Mouse (Mus musculus): ENCODE measurements around the gene Gm20388. TPM values are rescaled to one million over a fixed set of nuclear protein-coding genes. Genes with fewer than 3 reads are reported as not detected.

The Gm20388 gene
- total RNA-seq, 2 experiments from 2014 or later: 4.0 TPM; not detected in 1

DNA sequence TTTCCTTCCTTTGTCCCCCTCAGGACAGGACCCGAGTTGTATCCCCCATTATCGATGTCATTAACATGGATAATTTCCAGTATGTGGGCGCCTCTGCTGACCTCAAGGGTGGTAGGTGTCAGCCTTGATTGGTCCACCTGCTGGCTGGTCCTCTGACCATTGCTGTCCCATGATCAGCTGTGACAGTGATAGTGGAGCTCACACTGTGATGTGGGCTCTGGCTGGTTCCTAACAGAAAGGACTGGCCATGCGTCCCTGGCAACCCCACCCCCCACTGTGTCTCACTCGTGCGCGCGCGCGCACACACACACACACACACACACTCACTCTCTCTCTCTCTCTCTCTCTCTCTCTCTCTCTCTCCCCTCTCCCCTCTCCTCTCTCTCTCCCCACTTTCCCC, 4419.0 kb downstream of the Gm20388 start:
- no peak for DNase-seq

DNA sequence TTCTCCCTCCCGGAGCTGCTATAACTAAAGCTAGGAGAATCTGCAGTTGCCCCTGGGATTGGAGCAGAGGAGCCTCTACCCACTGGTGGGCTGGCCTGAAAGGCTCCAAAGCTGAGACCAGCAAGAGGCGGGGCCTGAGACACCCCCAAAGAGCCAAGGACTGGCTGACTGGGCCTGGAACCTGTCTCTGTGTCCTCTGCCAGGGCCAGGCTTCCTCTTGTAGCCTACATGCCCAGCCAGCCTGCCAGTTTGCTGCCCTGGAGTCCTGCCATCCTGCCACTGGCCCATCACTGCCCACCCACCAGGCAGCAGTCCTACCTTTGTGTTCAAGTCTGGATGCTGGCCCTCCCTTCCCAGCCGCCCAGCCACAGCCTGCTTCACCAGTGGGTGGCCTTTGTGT, 4419.8 kb downstream of the Gm20388 start:
- DNase-seq: peak in 1 of 2 experiments; percentile 21

DNA sequence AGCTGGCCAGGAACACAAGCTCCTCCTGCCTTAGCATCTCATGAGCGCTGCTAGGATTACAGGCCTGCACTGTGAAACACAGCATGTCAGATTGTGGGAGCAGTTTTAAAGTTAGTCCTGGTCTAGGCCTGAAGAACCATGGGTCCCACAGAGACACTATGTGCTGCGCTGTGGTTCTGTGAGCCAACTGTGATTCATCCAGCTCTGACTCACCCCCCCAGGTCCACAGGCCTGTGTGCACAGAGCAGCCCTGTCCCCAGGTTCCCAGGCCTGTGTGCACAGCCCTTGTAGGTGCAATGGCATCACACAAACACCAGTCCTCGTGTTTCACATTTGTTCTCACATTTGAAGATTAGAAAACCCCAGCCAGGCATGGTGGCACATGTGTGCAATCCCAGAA, 4420.5 kb downstream of the Gm20388 start:
- no peak for DNase-seq

DNA sequence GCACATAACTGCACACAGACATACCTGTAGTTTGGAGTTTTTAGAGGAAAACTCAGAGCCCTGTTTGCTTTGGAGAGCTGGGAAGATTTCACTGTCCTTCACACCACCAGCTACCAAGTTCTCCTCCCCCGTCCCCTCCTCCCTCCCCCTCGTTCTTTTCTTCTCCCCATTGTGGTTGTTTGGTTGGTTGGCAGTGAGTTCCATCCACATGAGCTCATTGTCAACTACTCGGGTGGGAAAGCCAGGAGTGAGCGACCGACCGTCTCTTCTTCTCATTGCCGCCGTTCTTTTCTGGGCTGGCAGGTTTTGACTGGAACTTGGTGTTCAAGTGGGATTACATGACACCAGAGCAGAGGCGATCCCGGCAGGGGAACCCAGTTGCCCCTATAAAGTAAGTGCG, 4421.1 kb downstream of the Gm20388 start:
- no peak for DNase-seq

DNA sequence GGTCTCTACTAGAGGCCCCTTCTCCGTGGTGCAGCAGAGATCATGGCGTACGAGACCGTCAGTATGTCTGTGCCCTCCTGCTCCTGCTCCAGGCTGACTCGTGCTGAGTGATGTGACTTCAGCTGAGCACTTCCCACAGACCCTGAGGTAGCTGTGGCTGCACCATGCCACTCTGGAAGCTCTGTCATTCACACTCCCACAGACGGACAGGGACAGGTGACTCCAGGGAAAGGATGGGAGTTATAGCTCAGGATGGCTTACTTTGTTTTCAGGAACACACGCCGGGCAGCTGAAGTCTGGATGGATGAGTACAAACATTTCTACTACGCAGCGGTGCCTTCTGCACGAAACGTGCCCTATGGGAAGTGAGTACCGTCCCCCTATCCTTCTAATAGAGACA, 4425.7 kb downstream of the Gm20388 start:
- DNase-seq: no peak

DNA sequence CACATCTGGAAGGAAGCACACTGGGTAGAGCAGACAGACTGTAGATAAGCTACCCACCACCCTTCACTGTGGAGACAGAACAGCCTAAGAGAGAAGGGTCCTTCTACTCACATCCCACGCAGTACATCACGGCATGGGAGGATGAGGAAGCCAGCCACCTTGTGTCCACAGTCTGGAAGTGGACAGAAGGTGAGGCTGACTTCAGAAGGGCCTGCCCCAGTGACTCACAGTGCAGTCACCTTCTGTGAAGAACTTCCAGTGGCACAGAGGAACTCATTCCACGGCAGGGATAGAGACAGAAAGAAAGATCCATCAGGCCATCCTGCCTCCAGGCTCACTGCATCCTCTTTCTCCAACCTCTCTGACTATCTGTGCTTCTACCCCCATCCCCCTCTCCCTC, 4429.1 kb downstream of the Gm20388 start:
- no peak for DNase-seq

DNA sequence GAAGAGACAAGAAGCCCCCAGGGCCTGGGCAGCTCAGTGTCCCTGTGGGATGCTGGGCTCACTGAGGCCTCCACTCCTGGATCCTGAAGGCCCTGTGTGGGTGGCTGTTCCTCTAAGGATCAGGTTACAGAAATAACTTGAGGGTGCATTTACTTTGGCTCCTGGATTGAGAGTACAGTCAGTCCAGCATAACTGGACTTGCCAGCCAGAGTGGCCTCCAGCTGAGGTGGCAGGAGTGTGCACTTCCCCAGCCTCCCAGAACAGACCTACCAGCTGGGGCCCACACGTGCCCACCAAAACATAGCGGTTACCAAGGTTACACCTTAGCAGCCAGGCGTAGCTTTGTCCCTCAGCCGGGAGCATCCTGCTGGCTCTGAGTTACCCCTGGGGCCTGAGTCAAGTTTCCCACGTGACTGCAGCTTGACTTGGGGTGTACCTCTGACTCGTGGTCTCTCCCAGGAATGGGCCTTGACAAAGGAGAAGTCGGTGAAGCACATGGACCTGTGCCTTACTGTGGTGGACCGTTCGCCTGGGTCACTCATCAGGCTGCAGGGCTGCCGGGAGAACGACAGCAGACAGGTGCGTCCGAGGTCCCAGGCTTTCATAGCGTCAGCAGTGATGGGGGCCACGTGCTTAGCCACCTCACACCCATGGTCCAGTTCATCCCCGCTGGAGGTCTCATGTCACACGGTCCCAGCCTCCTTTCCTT, 4429.9 kb downstream of the Gm20388 start:
- no peak for DNase-seq

DNA sequence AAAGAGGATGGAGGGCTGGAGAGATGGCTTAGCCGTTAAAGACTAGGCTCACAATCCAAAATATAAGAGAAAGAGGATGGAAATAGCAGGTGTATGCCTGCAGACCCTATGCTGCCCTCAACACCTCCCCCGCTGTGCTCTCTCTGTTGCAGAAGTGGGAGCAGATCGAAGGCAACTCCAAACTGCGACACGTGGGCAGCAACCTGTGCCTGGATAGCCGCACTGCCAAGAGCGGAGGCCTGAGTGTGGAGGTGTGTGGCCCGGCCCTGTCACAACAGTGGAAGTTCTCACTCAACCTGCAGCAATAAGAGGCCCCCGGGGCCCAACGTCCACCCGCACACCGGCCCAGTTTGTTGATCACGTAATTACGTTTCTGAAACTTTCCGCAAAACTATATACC, 4432.5 kb downstream of the Gm20388 start:
- DNase-seq: no peak

DNA sequence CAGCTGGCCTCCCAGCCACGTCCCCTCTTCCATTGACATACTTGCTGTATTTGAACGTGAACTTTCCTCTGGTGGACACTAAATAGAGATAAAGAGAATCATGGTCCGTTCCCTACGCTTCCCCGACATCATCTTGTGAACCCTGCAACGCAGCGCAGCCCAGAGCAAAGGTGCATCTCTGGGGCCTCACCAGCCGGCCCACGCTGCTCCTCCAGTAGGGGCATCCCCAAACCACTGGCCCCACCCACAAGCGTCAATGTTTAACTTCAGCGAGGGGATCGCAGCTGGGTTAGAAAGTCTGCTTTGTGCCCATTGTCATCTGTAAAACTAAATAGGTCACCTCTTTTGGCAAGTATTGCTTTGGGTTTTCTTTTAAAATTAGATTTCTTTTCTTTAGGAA, 4433.4 kb downstream of the Gm20388 start:
- DNase-seq: no peak

DNA sequence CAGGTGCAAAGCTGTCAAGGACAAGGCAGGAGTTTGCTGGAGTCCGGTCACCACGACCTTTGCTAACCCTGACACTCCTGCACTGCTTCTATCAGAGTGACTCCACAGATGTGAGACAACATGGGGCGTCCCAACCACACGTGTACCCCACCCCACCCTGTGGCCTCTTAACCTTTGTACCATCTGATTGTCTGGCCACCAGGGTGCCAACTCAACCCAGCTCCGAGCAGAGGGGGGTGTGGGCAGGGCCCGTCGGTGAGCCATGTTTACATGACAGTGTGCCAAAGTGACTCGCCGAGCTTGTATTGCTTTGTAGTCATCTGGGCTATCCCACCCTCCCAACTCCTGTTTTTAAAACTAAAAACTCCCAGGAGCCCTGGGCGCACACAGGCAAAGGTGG, 4434.5 kb downstream of the Gm20388 start:
- no peak for DNase-seq

DNA sequence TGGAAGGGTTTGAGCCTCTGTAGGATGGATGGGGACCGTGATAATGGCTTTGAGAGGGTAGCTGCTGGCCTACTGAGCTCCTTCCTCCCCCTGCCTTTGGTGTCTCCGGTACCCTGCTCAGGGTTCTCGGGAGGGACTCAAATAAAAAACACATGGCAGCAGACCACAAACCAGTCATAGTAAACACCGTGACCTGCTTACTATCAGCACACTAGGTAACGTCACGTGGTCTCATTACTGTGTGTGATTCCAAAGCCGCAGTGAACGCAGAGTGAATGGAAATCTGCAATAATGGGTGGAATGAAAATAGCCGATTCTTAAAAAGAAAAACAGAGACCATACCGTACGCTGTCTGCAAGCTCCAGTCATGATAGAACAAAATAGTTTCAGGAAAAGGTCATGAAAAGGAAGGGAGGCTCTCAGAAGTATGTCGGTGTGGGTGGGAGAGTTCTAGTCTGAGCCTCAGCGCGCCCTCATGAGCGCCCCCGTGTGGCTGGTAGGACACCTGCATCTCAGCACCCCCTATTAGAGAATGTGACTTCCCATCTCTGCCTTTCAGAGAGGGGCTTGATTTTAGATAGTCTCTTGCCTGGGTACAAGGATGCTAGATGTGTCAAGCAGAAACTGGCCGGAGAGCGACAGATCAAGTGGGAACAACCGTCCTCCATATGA, 4436.3 kb downstream of the Gm20388 start:
- DNase-seq: peak; percentile 53 to 81

DNA sequence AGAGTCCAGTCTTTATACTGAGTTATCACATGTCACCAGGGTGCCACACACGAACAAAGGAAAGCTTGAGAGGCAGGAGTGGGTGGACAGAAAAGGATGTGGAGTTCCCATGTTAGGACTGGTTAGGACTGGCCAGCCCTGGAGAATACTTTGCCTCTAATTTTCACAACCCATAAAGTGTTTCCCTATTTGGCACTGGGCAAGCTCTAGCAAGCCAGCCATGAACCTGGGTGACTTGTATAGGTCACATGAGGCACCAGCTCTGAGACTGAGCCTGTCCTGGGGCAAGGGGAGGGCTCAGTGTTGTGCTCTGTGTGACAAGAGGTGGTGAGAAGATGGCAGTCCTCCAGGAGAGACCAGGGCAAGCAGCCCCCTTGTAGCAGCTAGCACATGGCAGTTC, 4437.4 kb downstream of the Gm20388 start:
- DNase-seq: no peak

DNA sequence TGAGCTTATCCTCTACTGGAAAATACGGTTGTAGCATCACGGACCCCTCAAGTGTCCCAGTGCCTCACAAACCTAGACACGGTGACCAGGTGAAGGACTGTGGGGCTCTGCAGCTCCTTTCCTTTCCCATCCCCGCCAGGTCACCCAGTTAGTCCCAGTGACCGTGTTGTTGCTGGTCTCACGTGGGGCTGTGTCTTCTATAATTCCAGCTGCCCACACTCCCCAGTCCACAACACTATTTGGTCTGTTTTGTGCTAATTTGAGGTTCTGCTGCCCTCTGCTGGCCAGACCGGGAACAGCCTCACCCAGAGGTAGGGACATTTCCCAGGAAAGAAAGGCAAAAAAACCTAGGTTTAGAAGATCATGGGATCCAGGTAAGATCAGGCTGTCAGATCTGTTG, 4439.0 kb downstream of the Gm20388 start:
- peak; percentile 66 to 96 for DNase-seq

DNA sequence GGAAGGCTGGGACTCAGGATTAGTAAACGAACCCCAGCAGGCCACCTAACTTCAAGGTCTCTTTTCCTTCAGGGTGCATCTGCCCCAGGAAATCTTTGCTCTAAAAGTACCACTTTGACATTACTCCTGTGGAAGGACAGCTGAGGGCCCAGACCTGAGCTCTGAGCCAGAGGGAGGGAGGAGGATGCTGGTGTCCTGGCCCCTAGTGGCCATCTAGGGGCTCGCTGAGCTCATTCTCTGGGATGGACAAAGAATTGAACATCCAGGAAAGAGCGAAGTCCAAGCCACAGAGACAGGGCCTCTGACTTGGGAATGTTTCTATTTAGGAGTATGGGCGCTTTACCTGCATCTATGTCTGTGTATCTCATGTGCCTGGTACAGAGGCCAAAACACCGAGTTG, 4441.0 kb downstream of the Gm20388 start:
- no peak for DNase-seq

DNA sequence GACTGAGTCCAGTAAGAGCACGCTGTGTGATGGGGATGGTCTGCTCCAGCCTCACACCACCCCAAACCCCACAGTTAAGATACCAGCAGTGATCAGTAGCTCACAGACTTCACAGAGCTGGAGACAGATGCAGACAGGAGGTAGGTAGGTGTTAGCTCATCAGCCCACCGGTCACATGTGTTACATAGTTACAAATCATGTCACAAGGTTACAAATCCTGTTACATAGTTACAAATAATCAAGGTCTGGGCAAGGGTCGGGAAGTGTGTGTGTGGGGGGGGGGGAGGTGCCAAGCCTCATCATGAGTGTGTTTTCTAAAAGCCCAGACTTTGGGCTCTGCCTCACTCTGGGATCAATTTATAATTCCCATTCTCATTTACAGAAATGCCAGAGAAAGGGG, 4450.3 kb downstream of the Gm20388 start:
- no peak for DNase-seq

DNA sequence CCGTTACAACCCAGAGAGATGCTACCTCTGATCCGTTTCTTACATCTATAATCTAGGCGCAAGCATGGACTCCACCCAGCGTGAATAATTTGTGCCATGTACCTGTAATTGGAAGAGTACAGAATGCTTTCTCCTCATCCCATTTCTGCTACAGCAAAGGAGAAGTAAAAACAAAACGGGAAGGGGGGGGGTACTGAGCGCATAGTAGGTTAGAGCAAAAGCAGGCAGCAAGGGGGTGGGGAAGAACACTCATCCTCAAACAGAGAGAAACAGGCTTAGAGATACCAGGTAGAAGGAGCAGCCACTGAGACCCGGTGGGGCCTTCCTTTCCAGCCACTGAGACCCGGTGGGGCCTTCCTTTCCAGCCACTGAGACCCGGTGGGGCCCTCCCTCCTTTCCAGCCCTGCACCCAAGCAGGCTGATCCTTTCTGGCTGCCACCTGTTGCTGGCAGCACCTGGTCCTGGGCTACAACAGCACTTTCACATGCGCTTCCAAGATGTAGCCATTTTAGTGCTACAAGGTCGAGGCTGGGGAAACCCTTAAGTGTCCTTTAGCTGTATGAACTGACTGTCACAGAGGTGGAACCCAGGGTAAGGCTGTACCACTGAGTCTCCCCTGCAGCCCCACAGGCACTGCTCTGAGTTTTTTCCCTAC, 4451.3 kb downstream of the Gm20388 start:
- DNase-seq: no peak

DNA sequence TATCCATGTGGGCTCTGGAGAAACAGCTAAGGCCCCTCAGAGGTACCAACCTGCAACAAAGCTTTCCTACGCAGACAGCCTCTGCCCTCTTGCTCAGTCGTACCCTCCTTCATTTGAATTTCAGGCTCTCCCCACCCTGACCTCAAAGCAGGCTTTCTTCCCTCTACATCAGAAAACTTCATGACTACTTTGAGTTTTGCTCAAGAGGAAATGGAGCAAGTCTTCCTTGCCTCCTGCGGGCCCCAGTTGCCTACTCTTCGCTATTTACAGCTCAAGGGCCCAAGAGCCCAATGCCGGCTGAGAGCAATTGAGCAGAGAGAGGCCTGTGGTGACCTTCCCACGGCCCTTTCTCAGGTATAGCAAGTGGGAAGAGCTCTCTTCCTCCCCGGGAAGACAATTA, 4451.9 kb downstream of the Gm20388 start:
- no peak for DNase-seq

DNA sequence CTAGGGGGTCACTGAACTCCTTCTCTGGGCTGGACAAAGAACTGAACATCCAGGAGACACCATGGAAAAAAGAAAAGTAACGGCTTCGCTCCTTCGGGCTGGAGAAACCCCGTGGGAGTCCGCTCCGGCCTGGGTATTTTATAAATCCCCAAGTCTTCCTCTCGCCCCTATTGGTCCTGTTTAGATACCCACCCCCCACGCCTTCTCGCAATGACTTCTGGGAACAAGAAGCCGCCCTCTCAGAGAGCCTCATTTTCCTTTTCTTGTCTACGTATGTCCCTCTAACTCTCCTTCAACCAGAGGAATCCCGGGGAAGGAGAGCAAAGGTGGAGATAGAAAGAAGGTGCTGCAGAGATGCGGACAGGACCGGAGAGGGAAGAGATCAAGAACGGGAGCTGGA, 4452.7 kb downstream of the Gm20388 start:
- no peak for DNase-seq

DNA sequence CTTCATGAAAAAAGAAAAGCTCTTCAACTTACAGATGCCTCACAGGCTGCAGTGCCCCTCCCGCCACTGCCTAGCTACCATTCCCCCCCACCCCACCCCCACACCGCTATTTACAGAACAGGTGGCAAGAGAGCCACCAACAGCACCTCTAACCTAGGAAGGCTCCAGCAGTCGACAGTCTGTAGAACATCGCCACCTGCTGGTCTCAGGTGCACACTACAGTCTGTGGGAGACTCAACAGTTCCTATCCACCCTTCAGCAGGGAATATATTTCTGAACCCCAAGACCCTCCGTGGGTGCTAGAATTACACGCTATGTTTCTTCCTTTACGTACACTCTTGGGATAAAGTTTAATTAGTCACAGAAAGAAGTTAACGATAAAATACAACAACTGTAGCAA, 4457.6 kb downstream of the Gm20388 start:
- DNase-seq: peak; percentile 32 to 80

DNA sequence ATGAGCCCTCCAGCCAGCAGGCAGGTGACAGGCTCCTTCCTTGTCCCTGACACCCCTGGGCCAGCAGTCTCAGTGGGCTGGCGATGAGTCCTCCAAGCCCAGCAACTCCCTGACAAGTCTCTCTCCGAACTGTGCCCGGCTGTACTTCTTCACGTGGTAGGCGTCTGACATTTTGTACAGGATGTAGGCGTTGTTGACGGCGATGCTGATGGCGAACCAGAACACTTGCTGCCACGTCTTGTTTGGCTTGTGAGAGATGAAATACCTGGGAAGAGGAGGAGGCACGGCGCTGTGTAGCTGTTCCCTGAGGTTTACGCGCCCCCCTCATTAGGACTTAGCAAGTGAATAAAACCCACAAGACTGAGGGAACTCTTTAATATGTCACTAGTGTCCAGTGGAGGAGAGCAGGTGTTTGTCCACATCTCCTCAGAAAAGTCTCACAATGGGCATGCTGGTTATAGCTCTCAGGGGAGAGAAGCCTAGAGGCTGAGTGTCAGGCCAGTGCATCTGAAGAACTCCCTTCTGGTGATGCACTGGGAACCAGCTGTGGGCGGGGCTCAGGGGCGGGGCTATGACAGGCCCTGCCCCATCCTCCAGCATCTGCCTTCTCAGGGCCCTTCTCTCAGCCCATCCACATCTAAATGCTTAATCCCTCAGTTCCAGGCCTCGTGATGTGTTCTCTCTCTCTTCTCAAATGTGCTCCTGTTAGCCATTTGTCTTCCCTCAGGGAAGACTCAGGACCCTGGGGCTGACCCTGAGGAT, 4460.0 kb downstream of the Gm20388 start:
- no peak for DNase-seq

DNA sequence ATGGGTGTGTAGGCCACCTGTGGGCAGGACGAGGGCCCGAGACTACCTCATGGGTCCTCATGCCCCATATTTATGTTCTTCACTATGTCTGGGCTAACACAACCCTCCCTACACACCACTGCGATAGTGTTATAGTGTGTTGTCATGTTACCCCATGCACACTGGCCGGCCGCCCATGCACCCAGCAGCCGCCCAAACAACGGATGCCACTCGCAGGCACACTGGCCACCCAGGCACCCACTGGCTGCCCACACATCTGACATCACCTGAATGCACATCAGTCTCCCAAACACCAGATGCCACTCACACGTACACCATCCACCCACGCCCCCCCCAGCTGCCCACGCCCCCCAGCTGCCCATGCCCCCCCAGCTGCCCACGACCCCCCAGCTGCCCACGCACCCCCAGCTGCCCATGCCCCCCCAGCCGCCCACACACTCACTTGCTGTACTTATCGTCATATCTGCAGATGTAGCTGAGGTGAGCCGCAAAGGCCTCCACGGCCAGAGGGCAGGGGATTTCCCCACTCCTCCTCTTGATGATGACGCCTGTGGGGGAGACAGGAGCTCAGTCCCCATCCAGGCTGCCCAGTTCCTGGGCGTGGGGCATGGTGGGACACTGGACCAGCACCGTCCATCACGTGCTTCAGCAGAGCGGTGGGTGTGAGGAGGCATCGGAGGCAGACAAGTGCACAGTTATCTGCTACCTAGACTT, 4460.9 kb downstream of the Gm20388 start:
- no peak for DNase-seq

DNA sequence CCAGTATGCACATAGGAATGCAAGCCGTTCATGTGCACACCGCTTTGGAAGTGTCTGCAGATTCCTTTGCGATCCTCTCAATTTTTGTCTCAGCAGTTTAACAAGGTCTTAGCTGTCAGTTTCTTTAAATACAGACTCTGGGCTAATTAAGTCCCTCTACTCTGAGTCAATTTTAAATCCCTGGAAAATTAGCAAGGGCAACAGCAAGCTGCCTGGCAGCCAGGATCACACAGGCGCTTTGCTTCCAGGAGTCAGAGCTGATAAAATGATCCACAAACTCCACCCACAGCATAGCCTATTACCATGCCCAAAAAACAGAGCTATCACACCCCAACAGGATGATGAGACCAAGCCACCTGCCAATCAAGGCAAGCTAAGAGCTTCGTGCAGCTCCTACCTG, 4463.1 kb downstream of the Gm20388 start:
- no peak for DNase-seq
